Mouse (Mus musculus) cerebellum, adult 9-10 months (tissue): Measurements from ENCODE around the gene Slc22a1.

Experiments
- DNase-seq: peaks from one replicate; pipeline ENCODE4 v3.0.0; 2022

Gene Slc22a1

DNA sequence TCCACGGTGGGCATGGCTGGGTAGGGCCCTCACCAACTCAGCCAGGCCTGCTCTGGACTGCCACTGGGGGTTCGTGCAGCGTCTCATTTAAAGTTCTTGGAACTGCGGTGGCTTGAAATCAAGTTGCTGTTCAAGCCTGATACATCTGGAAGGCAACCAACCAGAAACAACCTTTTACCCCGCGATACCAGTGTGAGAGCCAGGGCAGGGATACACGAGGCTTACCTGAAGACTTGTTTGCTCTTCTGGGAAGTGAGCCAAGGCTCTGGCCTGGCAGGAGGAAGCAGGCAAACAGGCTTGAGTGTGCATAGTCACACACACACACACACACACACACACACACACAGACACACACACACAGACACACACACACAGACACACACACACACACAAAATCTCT lies at the start of gene Slc22a1:
Slc22a1 (minus strand) TSS at position 184 of the 400 bp plus-strand sequence.
- no peak for DNase-seq

DNA sequence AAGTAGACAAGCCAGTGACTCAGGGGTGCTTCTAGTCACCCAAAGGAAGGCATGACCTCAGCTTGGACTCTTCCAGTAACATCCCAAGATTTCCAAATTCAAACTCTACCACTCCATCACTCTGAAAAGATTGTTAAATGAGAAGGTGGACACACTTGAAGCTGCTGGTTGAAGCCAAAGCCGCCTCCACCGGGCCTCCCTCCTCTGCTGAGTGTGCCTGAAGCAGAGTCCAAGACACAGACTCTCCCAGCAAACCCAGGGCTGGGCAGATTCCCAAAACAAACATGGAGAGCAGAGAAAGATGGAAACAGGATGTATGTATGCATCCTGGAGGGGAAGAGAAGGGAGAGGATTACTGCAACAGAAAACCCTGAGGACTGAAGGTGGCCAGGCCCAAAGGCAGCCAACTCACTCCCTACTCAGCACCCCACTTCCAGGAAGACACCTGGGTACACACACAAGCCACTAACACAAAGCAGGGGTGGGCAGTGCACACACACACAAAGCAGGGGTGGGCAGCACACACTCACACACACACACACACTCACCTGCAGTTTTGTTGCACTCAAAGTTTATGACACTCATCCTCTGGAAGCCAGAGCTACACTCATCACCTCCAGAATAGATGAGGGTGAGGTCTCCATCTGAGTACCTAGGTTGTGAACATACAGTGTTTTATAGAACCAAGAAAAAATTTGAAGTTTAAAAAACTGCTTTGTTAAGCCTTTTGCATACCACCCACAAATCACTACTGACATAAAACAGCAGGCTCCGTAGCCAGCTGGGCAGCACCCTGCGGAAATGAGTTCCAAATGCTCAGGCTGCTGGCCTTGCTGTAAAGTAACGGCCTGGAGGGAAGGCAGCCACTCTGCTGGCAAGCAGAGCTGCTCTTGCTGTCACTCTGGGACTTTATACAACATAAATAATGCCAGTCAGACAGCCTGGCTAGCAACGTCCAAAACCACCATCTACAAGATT lies 49.4 kb upstream of the Slc22a1 start:
- DNase-seq, result peak; percentile 59

DNA sequence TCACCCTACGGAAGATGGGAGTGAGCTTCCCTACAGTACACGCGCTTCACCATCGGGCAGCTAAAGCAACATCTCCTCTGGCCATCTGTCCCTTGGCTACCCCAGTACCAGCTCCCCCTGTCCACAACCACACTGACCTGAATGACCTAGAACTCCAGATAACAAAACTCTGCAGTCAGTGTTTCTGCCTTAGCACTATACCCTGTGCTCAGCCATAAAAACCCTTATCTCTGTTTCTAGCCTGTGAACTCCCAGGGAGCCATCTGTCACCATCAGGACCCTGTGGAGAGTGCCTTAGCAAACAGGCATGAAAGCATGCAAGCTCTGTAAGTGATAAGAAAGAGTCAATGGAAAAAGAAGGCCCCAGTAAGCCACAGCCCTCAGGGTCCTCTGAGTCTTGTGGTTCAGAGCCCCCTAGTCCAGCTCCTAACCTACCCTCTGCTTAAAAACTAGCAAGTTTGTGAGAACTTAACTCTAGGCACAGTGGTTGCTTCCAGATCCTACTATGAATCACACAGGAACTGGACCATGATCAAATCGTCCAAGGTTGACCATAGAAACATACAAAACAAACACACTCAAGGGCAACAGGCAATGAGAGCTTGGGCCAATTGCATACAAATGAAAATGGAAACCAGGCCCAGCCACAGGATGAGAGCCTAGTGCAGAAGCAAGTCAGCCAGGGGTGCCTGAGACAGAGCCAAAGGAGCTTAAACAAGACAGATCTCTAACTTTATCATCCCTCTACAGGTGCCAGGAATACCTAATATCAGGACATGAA lies 48.5 kb upstream of the Slc22a1 start:
- peak; percentile 54 for DNase-seq

DNA sequence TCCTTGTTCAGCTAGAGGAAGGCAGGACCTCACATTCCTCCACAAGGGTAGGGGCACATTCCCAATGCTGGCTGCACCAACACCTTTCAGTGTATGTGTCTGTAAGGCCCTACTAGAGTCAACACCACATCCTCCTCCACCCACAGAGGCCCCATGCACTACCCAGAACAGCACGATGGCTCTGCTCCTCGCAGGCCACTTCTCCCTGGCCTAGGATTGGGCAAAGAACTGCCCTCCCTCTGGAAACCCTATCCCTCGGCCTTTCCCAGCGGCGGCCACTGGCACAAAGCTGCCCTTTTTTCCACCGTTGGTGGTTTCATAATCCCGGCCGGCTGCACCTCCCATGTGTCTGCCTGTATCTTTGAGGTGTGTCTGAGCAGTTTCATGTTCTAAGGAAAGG lies 47.0 kb upstream of the Slc22a1 start:
- DNase-seq, result no peak

DNA sequence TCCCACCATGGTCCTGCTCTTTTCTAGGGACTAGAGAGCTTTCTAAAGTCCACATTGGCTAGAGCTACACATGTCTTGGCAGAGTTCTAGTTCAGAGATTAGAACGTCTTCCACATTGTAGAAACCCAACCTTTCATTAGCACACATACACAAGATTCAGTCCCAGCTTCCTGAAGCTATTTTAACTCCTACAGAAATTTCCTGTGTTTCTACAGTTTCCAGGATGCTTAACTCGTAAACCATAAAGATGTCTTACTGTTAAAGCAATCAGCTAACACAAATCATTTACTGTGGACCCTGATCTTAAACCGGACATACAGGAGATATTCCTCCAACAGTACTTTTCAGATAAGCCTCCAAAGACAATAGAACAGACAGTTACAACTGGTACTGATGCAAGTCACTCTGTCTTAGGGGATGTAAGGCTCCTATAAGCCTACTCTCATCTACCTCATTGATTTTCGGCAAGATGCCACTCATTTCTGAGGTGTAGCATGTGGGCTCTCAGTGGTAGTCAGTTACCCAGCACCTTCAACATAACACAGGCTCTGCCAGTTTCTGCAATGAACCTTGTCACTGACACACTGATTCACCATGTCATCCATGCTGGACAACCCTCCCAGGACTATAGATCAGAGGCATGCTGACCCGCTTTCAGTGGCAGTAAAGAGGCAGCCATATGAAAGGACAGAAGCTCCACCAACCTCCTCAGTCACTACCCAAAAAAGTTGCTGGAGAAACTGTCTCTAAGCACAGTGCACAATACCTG lies 45.7 kb upstream of the Slc22a1 start:
- DNase-seq, result peak; percentile 63

DNA sequence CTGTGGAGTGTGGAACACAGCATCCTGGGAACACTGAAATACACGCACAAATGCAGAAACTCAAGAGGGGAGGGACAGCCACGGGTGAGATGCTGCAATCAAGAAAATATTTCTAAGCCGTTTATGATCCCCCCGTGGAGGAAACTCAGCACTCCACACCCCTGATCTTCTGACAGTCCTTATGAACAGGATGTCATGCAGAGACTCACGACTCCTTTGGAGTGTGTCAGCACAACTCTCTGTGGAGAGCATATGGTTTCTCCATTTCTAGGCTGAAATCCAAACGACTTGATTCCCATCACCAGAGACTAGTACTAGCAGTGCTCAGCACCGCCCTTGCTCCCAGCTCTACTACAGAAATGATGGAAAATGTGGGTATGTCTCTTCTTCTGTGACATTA lies 42.6 kb upstream of the Slc22a1 start:
- DNase-seq, result peak; percentile 85

DNA sequence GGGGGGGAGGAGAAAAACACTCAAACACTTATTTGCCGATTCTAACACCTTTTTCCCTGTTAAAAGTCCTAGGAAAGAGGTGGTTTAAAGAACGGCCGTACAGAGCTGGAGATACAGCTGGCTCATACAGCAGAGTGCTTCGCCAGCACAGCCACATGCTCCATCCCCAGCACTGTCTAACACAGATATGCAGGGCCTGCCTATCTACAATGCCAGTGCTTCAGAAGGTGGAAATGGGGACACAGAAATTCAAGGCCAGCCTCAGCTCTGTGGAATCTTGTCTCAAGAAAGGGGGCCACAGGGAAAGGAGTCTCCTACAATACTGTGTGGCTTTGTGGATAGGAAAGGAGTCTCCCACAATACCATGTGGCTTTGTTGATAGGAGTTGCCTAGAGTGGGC lies 41.8 kb upstream of the Slc22a1 start:
- no peak for DNase-seq

DNA sequence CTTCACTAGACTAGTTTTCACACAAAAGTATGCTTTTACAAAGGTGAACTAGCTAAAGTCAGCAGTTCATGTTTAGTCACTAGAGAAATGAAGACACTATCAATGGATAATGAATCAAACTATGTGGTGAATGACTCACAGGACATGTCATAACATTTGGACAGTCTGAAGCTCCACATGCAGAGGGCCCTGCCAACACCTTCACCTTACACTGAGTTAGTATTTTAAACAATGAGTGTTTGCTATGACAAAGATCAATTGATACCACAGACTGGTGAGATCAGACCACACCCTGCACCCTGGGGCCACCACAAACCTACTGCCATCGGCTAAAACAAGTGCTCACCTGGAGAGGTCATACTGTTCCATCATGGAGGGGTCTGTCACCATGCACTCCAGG lies 39.4 kb upstream of the Slc22a1 start:
- DNase-seq, result peak; percentile 38

DNA sequence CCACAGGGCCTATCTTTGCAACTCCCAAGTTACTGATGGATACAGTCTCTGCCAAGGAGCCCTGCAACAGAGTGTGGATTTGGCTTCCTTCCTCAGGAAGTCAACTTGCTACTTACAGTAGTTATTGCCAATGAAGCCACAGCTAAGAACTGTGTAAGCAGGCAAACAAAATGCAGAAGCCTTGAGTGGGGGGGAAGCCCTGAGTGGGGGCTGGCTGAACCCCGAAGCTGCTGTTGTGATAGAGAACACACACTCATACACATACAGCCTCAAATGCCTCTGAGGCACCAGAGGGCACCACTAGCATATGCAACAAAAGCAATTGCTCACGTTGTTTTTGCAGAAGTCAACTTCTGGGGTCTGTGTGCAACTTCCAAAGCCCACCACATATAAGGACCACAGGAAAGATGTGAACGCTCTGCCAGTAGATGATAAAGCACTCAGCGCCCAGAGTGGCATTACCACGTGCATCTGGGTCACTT lies 38.5 kb upstream of the Slc22a1 start:
- DNase-seq, result peak; percentile 52

DNA sequence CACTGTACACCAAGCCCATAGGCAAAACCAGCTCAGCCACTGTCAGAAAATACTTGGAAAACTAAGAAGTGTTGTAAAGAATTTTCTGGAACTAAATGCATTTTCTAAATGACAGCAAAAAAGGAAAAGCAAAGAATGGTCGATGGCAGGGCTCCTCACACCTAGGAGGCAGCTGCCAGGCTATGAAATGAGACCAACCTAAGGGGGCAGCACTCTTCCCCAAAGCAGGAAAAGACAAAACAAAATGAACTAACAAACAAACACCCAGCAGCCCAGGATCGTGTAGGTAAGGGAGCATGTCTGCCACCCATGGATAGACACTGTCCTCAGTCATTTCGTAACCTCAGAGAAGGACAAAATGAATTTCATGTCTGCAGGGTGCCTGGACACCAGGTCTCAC lies 37.4 kb upstream of the Slc22a1 start:
- DNase-seq, result no peak

DNA sequence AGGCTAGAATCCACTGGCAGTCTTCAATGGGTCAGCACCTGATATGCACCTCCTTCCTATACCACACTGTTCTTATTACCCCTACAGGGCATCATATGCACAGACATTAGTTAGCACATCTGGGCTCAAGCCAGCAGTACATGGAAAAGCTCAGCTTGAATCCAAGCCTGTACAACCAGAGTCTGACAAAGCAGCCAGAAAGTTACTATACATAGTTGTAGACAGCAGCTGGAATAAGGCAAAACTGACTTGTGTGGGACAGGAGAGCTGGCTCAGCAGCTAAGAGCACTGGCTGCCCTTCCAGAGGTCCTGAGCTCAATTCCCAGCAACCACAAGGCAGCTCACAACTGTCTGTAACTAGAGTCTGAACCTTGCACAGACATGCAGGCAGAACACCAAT lies 36.6 kb upstream of the Slc22a1 start:
- DNase-seq, result no peak

DNA sequence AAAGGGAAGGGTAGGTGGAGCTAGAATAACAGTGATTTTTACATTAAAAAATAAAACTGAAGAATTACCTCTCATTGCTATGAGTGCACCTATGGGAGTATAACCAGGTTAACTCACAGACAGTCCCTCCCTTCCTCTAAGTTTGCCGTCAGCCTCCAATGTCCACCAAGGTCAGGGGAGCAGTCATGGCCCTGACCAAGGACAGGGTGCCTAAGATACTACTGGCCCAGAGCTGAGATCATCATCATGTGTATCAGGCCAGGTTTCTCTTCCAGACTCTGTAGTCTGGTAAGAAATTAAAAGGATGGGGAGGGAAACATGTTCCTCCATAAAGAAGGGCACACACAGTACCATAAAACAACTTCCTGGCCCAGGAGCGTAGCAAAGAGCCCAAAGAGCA lies 35.3 kb upstream of the Slc22a1 start:
- no peak for DNase-seq

DNA sequence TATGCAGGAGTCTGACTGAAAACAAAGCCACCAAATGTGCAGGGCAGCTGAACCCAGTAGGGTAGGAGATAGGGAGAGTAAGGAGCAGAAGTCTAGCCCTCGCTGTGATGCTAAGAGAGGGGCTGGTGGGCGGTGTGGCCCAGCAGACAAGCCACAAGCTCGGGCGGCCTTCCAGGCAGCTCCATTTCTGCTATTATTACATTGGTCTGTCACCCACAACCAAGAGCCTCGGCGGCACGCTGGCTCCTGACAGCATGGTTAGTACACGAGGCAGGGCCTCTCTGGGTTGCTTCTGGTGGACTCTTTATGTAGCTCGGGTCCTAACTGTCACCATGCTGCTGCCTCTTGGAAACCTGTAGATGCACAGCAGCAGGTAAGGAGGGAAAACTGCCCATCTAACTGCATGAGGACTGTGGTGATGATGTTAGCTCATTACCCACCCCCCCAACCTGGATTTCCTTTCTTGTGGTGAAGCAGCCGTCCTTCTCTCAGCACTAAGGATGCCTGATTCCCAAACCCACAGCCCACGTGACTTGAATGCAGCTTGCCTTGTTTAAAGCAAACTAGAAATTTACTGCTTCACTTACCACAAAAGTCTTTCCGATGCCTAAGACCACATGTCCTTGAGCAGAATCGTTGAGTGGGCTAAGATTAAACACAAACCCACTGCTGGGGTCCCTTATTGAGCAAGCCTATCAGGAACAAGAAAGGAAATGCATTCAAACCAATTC lies 34.6 kb upstream of the Slc22a1 start:
- DNase-seq, result no peak

DNA sequence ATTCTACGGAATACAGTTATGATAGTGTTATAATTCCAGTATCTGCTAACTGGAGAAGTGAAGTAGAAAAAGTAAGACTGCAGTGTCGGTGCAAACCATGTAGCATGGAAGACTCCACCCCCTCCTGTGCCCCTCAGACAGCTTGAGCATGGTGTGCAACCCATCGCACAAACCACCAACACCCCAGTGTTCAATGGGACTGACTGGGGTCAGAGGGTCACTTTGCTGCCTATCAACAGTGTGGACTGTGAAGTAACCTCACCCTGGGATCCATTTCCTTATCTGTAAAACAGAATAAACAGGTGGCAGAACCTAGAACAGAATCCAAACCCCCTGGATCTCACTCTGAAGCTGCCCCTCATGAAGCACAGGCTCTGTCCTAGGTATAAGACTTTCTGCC lies 32.8 kb upstream of the Slc22a1 start:
- DNase-seq, result no peak

DNA sequence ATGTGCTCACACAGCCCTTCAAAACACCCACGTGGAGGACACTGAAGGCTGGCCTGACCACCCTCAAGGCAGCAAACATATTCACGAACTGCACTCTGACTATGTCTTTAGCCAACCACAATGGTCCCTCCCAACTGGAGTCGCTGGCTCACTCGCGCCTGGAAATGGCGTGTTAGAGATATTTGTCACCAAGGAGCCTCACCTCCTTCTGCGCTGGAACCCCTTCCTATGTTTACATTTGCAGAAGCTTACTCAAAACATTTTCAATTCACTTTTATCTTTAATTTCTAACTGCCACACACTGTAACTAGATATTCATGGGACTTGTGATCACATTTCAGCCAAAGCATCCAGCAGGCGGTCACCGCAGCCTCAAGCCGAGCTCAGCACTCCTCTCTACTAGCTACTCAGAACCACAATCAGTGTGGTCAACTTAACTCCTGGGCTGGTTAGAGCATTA lies 31.0 kb upstream of the Slc22a1 start:
- no peak for DNase-seq

DNA sequence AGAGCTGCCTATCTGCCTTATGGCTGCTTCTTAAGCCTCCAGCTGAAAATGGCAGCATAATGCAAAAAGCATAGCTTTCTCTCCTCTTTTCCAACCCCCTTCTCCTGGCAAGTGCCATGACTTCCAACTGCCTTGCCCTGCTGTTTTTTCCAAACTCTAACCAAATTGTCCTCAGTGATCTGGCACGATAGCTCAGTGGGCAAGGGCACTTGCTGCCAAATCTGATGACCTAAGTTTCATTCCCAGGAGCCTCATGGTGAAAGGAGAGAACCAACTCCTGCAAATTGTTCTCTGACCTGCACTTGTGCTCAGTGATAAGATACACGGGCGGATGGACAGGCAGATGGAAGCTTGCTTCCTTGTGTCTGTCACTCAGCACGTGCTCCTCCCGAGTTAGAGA lies 27.3 kb upstream of the Slc22a1 start:
- DNase-seq, result peak; percentile 68

DNA sequence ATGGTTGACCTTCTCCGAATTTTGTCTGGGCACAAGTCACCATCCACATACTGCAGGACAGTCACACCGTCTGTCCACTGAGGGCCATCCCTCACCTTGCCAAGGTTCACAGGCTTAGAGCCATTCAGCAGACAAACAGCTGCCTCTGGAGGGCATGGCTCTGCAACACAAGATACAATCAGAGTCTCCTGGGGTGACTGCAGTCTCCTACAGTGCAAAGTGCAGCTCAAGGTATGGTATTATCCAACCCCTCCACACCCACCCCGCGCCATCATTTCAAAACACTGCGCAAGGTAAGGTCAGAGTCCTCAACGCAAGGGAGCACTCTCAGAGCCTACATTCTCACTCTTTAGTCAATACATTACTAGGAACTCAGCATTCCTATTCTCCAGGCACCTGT lies 24.7 kb upstream of the Slc22a1 start:
- no peak for DNase-seq

DNA sequence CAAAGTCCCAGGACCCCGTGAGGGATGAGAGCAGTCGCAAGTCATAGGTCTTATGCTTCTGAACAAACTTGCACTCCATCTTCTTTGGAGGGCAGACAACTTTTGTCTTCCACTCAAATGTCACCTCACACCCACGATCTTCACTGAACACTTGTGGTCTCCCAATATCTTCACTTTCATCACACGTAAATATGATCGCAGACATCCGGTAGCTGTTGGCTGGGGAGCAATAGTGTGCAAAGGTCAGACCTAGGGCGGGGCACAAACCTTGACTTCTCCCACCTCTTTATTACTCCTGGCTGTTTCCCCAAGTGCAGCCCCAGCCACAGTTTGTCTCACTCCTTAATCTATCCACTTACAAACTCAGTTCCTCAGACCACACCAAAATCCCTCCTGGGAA lies 16.3 kb upstream of the Slc22a1 start:
- no peak for DNase-seq

DNA sequence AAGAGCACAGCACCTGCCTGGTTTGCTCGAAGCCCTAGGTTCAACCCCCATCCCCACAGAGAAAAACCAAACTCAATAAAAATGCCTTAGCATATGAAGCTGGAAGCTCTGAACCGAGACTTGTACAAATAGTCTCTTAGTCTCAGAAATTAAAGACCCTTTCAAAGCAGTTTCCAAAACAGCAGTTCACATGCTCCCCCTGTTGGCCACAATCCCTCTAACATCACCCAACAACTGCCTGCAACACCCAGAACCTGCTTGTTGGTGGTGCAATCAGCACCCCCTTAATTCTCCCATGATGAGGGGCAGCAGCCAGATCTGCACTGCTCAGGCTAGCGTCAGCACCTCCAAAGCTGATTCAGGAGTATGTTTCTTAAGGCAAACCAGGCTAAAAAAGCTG lies 13.9 kb upstream of the Slc22a1 start:
- DNase-seq, result no peak

DNA sequence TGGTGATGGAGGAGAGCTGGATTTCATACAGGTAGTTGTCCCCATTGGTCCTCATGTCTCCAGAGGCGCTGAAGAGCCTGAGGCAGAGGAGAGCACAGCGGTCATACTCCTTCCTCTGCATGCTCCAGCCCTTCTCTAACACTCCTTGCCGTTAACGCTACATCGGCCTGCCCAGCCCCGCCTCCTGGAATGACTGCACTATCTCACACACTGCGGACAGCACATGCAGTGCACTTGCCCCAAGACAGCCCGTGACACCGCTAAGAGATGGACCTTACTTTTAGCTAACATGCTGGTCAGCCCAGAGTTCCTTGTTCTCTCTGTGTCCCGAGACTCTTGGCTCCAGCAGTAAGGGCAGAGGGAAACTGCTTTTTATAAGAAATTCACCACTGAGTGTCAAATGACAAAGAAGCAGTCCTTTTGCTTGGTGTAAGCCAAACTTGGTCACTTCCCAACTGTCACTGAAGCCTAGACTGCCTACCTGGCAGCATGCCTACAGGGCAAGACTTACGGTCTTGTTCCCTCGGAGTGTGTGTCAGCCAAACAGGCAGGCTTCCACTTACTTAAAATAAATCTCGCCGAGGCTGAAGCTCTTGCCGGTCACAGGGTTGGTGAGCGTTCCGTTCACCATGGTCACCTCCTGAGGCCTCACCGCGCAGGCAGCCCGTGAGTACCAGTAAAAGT lies 12.9 kb upstream of the Slc22a1 start:
- DNase-seq, result peak; percentile 81

DNA sequence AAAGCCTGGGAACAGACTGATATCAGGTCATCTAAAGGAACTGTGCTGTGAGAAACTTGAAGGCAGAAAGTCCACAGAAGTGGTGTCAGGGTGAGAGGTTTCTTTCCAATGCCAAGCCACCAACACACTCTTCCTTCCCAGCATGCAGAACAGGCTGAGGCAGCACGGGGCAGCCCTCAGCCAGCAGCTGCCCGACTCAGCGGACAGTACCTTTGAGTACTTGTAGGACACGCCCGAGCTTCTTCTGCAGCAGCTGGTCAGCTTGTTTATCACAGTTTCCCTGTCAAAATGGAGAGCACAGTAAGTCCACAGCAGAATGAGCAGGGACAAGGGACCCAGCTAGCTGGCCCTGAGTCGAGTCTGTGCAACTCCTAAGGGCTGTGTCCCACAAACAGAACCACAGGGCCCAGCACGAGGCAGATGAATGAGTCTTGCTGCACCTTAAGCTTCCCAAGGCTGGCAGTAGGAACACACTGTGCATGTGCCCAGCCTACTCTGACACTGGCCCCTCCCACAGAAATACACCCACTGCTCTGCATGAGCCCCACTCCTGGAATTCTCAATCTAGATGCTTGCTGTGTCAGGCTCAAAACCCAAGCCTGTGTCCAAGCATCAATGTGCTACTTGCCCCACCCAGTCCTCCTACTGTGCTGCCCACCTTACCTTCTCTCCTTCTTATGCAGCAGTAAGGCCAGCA lies 9.4 kb upstream of the Slc22a1 start:
- DNase-seq, result no peak
